Mouse (Mus musculus): ENCODE data around the gene Map2k2.
A peak's percentile ranks its signal among the peaks of the same experiment; 100 is the strongest.

Gene Map2k2

DNA sequence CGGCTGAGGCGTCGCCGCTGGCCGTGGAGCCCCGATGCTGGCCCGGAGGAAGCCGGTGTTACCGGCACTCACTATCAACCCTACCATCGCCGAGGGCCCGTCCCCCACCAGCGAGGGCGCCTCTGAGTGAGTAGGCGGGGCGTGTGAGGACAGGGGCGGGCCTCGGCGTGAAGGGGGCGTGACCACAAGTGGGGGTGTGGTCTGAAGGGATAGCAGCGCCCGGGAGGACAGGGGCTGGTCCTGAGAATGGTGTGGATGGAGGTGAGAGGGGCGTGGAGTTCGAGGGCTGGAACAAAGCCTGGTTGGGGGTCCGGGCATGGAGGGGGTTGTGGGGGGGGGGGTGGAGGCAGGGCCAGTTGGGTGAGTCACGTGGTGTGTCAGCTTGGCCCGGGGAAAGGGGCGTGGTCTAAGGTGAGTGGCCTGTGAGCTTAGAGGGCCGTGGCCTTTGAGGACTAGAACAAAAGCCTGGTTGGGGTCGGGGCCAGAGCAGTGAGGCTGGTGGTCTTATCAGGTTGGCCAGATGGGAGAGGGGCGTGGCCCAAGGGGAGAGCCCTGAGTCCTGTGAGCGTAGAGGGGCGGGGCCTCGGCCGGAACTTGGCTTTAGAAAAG is 502 bp downstream of the Map2k2 start:
- DNase-seq (ENCODE audit: low read depth), result peak; percentile 7

DNA sequence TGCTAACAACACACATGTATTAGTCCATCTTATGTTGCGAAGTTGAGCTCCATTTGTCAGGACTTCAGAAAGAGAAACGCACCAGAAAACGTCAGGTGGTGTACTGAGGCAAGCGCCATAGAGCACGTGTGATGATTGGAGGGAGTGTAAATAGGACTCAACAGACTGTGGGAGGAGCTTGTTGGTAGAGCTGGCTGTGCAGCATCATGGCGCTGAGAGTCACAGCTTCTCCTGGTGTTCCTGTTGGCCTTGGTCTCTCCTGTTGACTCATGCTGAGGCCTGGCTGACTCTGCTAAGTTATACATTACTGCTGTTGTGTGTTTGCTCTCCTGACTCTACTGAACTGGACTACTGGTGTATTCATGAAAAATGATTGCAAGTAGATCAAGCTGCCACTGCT is 7.2 kb downstream of the Map2k2 start:
- no peak for DNase-seq (ENCODE audit: low read depth)

DNA sequence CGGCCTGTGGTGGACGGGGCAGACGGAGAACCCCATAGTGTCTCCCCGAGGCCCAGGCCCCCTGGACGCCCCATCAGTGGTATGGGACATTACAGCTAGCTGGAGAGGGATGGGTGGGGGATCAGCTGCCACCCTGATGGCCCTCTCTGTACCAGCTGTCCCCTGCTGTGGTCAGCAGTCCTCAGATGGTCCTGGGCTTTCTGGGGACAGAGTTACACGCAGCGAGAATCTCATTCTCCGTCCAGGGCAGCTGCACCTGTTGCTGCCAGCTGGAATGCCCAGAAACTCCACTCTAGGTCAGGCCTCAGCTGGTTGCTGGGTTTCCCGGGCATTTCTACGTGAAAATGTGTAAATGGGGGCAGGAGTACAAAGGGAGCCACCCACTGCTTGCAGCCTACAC is 13.9 kb downstream of the Map2k2 start:
- no peak for DNase-seq (ENCODE audit: low read depth)

DNA sequence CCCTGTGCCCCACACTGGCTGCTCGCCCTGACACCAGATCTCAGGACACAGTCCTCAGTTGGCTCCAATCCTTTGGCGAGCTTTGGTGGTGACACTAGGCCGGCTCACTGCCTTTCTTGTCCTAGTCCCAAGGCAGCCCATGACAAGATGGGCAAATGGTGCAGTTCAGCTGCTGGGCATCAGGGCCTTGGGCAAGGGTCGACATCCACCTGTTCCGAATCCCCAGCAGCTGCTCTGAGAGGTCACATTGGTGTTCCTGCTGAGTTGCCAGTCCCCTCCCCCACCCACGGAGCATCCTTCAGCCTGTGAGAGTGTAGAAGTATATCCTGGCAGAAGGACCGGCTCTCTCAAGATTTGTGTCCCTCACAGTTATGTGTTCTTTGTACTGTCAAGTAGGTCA is 14.9 kb downstream of the Map2k2 start:
- DNase-seq (ENCODE audit: low read depth), result no peak

DNA sequence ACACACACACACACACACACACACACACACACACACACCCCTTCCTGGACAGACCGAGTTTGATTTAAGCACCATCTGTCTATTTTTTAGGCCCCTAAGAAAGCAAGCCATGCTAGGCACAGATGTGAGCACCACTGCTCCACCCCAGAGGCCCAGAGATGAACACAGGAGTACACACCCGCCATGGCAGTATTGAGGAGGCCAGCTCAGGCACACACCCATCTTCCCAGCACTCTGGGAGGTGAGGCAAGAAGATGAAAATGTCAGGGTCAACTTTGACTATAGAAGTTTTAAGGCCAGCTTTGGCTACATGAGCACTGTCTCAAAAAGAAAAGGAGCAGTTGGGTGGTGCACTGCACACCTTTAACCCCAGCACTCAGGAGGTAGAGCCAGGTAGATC is 17.2 kb downstream of the Map2k2 start:
- DNase-seq (ENCODE audit: low read depth), result no peak

DNA sequence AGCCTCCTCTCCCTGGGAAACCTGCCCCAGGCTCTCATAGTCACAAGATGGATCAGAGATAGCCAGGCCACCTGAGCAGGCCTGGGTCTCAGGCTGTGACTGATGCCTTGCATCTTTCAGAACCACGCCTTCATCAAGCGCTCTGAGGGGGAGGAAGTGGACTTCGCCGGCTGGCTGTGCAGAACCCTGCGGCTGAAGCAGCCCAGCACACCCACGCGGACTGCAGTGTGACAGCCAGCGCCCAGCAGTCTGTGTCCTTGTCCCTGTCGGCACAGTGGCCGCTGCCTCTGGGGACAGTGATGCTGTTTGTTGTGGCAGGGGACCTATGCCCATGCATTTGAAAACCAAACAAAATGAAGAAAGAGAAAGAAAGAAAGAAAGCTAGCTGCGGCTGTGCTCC is 17.8 kb downstream of the Map2k2 start:
- DNase-seq (ENCODE audit: low read depth), result no peak

DNA sequence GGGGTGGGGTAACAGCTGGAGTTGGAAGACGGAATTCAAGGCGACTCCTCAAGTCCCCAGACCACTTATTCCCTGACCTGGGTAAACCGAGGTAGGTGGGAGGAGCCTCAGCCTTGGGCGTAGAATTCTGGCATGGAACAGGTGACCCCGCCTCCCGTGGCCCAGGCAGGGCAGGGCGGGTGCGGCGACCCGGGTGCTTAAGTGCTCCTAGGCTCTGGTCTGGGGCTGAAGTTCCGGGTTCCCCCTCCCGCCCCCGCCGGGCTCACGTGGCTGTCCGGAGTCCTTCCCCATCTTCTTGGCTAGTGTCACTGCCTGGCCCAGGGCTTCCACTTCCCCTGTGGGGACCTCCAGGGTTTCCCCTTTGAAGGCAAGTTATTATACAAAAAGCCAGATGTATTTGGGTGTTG is 28.5 kb downstream of the Map2k2 start:
- no peak for DNase-seq (ENCODE audit: low read depth)

DNA sequence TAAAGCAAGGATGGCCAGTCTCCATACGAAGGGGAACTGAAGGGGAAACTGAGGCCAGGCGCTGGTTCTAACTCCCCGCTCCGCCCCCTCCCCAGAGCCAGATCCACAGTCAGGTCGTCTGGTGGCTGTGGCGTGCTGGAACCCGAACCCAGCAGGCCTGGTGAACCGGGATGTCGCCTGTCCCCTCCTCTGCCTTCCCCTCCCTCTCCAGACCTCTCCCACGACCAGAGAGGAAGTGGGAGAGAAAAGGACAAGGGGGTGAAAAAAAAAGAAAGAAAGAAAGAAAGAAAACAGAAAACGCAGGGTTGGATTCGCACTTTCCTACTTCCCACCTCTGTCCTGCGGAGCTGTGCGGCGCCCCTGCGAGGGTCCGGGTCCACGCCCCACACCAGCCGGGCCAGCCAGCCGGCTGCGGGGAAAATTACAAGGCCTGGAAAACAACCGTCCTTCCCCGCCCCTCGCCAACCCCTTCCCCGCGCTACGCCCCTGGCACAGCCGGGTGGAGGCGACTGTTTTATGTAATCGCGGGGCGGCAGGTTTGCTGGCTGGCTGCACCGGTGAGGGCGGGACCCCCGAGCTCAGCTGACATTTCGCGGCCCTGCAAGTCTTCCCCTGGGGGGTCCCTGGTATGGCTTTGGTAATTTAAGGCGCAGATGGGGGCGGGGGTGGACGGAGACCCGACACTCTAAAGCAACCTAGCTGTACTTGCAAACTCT is 29.4 kb downstream of the Map2k2 start, which contains the start of gene Zbtb7a:
Gene Zbtb7a, plus strand, starts transcription at position 255 of the 716 bp plus-strand sequence.
- DNase-seq (ENCODE audit: low read depth), result no peak

DNA sequence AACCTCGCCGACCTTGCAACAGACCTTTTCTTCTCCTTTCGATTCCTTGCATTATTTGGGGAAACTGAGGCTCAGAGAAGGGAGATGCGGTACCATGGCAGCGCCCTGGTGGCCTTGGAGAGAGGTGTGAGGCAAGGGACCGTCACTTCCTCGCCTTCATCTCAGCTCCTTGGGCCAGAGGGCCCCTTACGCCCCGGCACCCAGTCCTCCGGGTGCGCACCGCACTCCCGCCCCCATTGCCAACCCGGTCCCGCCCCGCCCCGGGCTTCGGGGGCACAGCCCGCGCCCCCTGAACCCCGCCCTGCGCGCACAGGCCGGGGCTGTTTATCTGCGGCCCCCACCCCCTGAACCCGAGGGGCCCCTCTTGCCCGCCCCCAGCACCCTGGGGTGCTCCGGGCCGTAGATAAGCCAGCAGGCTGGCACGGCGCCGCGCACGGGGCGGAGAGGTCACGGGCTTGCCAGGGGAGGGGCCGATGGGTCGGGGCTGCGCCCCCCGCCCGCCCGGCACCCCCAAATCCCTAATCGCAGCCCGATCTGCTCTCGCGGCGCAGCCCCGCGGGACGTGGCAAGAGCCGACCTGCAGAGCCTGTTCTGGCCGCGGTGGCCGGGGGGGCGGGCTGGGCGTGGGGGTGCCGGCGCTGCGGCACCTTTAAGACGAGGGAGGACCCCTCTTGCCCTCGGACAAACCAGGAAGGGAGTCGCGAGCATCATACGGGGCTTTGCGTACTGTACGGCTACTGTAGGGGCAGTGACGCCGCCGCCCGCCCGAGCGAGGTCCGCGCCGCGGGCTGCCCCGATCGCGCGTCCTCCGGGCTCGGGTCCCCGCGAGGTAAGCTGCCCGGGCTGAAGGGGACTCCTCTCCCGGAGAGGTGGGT is 30.4 kb downstream of the Map2k2 start:
- DNase-seq (ENCODE audit: low read depth), result no peak

DNA sequence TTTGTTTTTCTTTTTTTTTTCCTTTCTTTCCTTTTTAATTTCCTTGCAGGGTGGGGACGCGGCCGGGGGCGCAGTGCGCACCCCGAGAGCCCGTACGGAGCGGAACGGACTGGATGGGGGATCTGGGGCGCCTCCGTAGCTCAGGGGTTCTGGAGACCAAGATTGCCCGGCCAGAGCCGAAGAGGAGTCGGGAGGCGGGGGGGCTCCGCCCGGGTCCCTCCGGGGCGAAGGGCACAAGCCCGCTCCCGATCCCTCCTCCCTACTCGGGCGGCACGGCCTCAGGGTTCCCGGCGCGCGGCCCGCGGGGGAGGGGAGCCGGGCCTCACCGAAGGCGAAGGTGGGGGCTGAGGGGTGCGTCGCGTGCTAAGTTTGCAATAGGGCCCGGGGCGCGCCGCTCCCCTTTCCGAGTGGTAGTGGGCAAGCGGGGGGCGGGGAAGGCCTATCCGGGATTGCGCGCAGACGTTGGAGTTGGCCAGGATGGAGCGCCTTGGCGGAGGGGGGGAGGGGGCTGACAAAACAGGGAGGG is 31.1 kb downstream of the Map2k2 start:
- DNase-seq (ENCODE audit: low read depth), result no peak

DNA sequence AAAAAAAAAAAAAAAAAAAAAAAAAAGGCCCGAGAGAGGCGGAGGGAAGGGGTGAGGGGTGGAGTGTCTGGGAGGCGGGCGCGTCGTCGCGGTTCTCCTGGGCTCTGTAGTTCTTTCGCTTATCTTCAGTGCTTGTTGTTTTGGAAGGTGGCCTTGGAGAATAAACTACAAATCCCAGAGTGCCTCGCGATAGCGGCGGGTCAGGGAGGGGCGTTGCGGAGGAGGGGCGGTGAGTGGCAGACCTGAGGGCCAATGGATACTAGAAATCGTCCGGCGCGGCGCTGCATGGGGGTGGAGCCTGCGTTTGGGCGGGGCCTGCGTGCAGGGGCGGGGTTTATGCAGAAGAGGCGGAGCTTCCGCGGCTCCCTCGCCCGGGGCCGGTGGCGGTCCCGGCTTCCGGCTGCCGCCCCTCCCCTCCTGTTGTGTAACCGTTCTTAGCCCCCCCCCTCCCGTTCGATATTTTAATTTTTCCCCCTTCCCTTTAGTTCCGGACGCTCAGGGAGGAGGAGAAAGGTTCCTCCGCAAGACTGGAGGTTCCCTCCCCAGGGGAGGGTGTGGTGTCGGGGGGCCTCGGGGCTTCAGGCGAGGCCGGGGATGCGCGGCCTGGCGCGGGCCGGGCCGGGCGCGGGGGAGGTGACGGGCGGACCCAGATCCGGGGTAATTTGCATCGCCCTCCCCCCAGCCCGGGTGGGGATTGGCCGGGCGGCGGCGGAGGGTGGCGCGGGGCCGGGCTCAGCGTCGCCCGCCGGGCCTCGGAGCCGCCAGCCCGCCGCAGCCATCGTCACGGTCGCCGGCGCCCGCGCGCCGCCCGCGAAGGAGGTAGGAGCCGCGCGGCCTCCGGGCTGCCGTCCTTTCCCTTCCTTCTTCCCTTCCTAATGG is 31.8 kb downstream of the Map2k2 start:
- DNase-seq (ENCODE audit: low read depth), result peak; percentile 95

DNA sequence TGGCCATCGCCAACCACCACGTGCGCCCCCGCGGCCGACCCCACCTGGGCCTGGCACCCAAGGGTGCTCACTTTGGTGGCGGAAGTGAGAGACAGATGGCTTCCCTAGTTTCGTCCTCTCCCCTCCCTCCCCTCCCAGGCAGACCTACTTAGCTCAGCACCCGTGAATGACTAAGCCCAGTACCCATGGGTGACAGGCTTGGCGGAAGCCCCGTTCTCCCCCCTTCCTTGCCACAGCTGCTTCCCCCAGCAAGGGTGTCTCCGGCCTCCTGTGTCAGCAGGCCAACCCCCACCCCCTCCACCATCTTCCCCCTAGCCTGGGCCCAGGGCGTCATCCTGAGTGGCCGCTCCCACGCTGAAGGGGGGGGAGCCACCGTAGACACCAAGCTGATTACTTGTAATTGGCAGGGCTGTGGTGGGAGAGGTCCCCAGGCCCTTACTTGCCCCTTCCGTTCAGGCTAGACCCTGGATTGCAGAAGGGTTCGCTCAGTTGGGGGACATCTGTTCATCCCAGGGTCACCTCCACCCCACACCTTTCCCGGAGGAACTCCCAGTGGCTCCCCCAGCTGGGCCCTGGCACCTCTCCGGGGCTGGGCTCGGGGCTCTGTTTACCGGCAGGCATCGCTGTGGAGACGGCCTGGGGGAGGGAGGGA is 32.5 kb downstream of the Map2k2 start:
- no peak for DNase-seq (ENCODE audit: low read depth)

DNA sequence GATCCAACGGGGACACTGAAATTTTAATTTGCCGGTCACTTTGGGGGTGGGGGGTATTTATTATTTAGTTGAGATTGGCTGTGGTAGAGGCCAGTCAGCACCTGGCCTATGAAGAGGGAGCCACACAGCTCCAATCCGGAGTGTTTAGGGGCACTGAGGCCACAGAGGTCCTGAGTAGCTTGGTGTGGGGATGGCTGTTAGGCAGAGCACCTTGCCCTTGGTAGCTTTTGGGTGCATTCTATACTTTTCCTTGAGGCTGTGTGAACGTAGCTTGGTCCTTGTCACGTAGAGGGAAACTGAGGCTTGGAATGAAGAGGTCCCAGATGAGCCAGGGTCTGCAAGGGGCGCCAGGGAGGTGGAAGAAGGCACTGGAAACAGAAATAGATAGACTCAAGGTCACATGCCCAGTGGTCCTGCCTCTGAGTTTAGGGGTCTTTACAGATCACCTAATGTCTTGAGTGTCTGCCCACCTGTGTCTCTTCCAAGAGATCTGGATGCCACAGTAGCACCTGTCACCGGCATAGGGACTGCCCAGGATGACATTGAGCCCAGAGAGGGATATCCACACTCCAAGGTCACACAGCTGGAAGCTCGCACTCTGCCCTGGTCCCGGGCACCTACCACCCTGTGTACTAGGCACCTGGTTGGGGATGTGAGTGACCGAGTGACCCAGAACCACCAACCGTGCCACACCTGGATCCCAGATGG is 33.3 kb downstream of the Map2k2 start:
- no peak for DNase-seq (ENCODE audit: low read depth)

DNA sequence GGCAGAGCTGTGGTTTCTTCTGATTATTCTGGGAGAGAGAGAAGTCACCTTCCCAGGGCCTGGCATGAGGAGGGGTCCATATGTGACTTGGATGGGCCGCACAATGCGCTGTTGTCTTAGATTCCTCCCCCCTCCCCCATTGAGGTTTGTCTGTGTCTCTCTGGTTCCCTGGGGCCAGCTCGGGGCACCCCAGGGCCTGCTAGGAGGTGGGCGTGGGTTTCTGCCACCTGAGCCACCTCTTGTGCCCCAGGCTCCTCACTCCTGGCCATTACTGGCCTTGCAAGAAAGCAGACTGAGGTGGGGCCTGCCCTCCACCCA is 33.8 kb downstream of the Map2k2 start:
- no peak for DNase-seq (ENCODE audit: low read depth)

DNA sequence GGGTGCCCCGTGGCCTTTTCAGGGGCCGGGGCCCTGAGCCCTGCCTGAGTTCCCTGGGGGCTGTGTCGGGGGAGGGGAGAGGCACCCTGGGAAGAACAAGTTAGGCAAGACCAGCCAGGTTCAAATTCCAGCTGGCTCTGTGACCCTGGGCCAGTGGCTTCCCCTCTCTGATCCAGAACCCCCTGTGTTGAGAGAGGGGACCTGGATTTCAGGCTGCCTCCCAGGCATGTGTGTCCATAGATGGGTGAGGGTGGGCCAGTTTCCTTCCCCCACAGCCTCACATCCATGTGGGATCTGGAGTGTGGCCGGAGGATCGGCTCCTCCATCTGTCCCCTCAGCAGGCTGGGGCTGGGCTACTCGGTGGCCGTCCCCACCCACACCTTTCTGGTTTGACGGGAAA is 34.3 kb downstream of the Map2k2 start:
- no peak for DNase-seq (ENCODE audit: low read depth)

DNA sequence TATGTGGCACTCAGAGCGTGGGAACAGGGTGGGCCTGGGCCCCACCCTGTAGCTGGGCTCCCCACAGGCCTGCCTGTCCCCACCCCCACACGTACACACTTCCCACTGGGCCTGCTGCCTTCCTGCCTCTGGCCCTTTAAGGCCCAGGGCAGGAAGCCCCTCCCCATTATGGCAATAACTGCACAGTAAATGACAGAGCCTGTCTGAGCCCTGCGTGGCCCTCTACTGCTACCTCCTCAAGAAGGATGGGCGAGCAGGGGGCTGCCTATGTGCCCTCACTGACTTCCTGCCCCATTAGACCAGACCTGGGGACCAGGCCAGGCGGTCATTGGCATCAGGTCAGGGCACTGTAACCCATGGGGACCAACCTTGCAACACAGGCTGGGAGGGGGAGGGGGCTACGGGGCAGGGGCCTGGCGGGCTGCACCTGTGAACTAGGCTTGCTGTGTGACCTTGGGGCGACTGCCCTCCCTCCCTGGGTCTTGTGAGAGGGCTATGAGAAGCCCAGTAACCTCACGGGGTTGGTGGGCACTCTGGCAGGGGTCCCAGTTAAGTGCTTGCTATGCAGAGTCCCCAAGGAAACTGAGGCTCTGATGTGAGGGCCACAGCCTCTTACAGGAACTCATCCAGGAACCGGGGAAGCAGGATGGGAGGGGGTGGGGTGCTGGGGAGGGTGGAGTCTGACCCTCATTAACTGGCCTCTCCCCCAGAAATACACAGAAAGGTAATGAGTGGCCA is 35.2 kb downstream of the Map2k2 start:
- DNase-seq (ENCODE audit: low read depth), result no peak

DNA sequence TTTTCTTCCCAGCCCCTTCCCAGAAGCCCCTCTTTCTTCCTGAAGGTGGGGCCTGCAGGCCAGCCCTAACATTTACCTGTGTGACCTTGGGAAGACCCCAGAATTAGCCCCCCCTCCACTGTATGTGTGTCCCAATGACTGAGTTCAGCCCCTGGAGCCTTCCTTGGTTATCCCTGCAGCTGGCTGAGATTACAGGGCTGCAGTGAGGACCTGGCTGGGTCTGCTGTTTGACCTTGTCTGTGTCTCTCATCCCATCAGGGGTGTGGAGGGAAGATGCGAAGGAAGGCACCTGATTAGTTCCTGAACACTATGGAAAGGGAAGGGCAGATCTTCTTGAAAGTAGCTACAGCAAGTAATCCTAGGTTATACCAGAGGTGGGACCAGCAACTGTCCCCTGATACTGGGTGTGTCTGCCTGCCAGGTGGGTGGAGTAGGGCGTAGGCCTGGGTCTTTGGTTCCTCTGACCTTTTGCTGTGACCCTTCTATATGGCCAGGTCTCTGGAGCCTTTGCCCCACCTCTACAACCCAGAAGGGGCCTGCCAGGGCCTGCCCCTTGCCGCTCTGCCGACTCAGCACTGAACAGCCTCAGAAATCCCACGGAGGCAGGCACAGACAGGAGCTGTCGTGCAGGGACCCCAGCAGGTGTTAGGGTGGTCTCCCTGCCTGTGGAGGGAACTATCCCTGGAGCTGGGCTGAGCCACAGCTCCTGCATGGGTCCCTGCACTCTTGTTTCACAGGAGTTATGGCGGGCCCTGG is 35.9 kb downstream of the Map2k2 start:
- DNase-seq (ENCODE audit: low read depth), result no peak

DNA sequence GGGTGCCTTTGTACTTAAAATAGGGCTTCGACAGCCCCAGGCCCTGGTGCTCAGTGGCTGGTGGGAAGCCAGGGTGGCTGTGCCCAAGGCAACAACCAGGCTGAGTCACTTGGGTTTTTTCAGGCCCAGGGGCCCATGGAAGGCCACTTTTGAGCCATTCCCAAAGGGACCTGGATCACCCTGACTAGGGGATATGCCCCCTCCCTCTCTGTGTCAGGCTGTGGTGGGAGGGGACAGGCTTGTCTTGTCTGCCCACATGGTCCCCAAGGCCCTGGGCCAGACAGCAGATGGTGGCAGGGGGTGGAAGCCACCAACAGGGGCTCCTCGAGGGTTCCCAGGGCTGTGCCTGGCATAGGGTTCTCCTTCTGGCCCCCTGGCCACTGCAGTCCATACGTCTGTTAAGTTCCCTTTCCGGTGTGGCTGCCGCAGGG is 36.9 kb downstream of the Map2k2 start:
- DNase-seq (ENCODE audit: low read depth), result no peak

DNA sequence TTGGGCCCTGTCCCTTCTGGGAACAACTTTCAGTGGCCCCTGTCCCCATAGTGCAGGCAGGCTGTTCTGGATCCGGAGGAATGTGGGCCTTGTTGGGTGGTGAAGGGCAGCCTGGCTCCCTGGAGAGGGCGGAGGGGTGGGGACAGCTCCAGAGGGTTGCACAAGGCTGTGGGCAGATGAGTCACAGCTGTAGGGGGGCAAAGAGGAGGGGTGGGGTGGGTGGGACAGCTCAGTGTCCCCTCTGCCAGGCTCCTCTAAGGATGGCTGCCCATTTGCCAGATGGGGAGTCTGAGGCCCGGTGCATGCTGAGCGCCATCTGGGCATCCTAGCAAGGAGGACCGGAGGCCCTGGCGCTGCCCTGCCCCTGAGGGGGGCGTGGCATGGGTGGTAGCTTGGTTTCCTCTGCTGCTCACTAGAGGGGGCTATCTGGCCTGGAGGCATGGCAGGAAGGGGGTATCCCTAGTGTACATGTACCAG is 37.5 kb downstream of the Map2k2 start:
- DNase-seq (ENCODE audit: low read depth), result no peak

All from fibroblast of lung, adult 2 months (primary cell).